Mouse (Mus musculus) frontal cortex, postnatal 36 days (tissue): ENCODE measurements around the gene Etv6.
"Not testable (repeated sequence)": the region's sequence is repeated elsewhere in the genome, so short reads cannot be mapped to it uniquely, and the experiment has no call there.

ENCODE experiments used
- DNase-seq, 2 experiments: peaks; one replicate each; pipeline ENCODE4 v3.0.0; 2022; ENCODE audit warnings: low spot score in 2 of 2

Gene Etv6

DNA sequence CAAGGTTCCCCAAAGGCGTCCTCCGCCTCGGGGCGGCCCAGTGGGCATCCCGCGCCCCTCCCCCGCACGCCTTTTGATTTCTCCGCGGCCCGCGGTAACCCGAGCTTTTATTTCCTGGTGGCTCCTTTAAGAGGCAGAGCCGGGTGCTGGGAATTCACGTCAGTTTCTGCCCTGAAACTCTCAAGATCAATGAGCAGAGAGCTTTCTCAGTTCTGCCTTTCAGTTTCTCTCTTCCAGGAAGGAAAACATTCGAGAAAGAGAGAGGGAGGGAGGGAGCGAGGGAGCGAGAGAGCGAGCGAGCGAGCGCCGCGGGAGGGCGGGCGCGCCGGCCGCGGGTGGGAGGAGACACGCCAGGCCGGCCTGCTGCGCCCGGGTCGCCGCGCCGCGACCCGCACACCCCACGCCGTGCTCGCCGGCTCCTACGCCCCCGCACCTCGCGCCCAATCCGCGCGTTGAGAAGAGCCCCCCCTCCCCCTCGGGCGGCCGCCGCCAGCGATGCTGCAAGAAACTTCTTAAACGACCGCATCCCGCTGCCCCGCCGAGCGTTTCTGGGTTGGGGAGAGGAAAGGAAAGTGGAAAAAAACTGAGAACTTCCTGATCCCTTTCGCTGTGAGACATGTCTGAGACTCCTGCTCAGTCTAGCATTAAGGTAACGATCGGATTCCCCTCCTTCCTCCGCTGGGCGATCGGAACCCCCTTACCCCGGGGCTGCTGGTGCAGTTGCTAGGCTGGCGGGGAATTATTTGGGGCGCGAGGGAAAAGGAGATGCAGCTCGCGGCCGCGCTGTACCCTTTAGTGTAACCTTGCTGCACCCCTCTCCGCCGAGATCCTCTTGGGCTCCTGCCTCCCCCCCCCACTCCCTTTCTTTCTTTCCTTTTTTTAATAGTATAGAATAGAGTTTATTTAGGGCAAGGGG lies at the start of gene Etv6:
TSS of gene Etv6 (plus strand) at position 211 of the 916 bp plus-strand sequence.
- peak; percentile 72 to 83 for DNase-seq

DNA sequence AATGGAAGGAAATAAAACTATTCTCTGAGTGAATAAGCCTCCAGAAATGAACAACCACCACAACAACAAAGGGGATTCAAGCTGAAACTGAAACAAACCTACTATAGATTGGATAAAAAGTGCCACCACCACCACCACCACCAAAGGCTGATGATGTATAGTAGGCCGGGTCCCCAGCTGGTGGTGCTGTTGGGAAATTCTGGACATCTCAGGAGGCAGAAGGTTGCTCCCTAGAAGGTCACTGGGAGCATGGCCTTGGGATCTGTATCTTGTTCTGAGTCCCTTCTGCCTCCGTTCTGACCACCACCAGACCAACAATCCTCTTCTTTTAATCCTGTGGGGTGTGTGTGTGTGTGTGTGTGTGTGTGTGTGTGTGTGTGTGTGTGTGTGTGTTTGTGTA lies 49.3 kb upstream of the Etv6 start:
- DNase-seq: no peak

DNA sequence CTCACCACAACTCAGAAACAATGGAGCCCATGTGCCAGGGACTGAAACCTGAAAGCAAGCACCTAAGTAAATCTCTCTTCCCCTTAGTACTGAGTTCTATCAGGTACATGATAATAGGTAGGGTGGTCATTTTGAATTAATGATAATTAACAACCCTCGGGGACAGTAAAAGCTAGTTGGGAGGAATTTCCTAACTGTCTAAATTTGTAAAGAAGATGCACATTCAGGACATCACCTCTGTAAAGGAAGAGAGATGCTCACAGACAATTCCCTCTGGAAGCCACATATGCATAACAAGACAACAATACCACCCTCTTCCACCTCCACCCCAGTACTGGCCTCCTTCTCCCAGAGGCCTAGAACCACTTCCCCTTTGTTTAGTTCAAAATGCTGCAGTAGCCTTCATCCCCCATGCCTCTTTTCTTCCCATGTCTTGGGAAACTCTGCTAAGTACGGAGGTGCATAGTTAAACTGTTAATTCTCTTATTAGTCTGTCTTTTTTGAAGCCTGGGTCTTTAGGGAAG lies 48.4 kb upstream of the Etv6 start:
- no peak for DNase-seq

DNA sequence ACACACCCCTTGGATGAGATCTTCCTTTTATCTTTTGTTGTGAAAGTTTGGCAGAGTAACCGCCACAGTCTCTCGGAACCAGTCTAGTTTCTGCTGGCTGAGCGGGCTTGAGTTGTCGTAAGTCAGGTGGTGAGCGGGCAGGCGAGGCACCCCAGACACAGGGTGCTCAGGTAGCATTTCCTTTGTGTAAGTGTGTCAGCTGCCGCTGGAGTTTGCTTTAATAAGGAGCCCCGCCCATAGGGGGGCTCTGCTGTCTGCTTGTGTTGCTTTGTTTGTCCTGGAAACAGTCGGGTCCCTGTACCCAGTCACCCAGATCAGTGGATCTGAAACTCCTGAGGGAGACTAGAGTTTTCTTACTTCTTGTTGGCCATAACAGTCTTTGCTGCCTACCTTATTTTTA lies 47.5 kb upstream of the Etv6 start:
- DNase-seq: no peak

DNA sequence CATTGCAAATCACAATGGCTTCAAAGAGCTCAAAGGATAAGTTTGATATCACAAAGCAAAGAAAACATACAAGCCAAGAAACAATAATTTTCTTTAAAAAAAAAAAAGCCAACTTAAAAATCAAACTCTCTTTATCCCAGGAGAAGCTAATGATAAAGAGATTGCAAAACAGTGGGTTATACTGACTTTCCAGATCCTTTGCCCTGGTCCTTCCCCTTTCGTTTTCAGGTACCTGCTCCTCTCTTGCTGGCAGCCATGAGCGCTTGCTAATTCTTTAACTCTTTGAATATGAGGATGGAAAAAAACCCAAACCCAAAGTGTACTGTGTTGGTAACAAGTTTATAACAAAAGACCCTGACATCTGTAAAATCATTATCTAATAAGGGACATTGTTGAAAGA lies 38.0 kb upstream of the Etv6 start:
- no peak for DNase-seq

DNA sequence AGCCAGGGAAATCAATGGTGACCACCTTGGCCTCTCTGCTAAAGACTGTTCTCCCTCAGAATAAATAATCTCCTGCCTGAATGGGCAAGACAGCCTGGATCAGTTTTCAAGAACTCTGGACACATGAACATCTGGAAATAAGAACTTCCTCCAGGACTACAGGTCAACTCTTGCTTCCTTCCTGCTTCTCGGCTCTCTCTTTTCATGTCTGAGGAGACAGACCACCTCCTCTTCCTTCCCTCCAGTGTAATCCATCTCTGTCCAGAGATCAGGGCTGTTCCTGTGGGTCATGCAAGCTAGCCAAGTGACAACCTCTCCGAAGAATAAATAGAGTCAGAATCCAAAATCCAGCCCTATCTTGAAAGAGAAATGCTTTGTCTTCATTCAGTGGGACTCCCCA lies 37.6 kb upstream of the Etv6 start:
- no peak for DNase-seq

DNA sequence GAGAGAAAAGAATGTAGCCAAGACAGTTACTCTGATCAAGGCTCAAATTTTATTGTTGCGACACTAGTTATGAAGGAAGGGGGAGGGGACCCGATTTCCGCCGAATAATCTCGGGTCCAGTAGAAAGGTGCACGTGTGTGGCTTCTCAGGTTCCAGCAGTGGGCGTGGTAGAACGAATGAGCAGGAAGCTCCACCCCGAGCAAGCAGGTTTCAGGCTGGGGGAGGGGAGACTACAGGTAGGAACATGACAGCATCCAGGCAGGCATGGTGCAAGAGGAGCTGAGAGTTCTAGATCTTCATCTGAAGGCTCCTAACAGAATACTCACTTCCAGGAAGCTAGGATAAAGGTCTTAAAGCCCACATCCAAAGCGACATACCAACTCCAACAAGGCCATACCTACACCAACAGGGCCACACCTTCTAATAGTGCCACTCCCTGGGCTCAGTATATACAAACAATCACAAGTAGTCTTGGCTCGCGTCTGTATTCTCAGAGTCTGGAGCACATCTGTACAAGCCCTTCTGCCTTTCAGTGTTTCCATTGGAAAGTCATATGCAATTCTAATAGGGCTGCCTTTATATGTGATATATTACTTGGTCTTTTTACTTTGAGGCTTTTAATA lies 20.9 kb upstream of the Etv6 start:
- not testable (repeated sequence) for DNase-seq

DNA sequence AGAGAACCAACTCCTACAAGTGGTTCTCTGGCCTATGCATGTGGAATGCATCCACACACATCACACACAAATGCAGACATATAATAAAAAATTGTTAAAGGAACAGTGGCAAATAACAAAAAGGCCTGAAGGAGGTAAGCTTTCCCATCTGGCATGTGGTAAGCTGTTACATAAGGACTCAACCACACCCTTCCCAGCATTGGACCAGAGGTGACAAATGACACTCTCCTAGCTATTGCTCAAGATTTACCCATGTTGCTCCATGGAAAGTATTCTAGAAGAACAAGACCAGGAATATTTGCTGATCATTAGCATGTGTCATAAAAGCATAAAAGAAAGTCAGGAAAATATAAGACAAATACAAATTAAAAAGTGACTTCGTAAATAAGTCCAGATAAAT lies 16.7 kb upstream of the Etv6 start:
- no peak for DNase-seq

DNA sequence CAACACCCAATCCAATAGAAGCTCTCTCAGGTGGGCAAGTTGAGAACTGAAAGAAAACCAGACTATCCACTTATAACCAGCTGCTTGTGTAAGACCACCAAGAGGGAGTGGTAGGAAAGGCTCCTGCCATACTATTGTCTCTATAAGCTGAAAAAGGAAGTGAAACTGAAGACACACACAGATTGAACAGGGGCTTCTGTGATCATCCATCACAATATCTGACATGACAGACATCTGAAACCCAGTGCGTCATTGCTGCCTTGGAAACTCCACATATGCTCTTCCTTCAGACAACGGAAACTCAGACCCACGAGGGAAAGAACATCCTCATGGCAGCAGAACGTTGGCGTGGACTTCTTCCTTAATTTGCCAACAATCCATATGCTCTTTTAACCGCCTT lies 14.7 kb upstream of the Etv6 start:
- no peak for DNase-seq

DNA sequence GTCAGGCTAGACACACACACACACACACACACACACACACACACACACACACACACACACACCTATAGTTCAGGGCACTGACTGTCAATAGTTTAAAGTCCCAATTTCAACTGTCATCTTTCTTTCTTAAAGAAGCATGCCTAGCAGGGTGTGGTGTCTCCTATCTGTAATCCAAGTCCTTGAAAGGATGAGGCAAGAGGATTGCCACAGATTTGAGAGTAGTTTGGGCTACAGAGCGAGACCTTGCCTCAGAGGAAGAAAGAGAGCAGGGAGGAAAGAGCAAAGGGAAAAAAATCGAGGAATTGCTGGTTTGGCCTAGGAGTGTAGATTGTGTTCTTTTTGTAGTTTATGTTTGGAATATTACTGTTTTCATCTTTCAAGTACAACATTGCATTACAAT lies 9.2 kb upstream of the Etv6 start:
- DNase-seq: no peak

DNA sequence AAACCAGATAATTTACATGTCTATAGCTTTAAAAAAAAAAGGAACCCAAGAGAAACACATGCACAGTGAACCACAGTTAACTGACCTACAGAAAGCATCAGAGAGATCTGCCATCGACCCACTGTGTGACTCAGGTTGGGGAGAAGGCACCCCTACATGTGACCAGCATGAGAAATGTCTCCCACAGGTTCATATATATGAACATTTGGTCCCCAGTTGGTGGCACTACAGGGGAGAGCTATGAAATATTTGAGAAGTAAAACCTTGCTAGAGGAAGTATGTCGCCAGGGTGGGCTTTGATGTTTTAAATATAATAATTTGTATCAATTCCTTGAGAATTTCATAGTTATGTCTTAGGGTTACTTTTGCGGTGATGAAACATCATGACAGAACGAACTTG lies 8.5 kb upstream of the Etv6 start:
- DNase-seq: no peak

DNA sequence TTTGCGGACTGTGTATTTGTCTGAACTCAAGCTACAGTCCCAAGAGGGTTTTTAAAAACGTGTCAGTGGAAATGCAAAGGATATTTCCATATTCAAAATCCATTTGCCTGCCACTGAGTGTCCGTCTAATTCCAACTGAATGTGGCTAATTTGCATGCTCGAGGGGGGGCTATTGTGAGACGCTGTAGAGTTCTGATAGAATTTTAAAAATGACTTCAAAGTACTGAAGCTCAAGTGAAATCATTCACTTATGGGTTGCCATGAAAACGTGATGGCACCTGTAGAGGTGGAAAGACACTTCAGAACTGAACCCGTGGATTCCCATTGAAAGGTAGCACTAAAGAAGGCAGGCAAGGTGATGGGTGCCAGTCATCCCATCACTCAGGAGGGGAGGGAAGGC lies 3.0 kb upstream of the Etv6 start:
- DNase-seq: no peak

DNA sequence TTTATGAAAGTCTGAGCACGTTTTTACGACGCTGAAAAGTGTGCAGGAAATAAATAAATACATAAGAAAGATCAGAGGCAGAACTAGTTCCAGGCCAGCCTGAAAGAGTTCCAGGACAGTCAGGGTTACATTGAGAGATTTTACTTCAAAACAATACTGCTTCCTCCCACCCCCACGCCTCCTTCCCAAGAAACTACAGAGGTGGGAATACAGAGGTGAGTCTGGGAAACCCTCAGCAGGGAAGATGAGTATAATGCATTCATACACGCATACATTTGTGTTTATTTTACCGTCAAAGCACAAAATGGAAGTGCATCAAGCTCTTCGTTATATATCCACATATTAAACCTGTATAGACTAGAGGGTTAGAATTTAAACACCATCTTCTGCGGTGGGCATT lies 1.1 kb upstream of the Etv6 start:
- DNase-seq: peak in 1 of 2 experiments; percentile 31

DNA sequence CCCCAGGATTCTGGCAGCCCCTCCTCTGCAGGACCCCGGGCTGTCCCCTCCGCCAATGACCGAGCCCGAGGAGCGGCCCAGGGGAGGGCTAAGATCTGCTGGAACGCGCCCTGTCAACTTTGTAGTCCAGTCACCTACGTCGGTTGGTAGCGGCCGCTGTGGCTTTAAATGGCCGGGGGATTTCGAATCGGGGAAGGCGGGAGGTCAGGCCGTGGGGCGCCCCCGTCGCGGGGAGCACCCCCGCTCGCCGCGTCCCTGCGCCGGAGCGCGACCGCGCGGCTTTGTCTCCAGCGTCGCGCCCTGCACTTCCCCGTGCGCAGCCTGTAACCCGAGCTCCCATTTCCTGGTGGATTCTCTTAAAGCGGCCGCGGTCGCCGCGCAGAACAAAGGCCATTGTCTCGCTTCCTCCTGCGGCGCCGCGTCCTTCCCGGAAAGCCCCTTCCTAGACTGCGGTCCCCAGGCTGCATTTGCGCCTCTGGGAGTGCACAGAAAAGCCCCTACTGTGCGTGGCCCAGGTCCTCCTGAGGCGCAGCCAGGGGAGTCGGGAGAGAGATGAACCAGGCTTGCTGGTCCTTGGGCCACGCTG lies 503 bp upstream of the Etv6 start:
- peak; percentile 76 to 77 for DNase-seq

DNA sequence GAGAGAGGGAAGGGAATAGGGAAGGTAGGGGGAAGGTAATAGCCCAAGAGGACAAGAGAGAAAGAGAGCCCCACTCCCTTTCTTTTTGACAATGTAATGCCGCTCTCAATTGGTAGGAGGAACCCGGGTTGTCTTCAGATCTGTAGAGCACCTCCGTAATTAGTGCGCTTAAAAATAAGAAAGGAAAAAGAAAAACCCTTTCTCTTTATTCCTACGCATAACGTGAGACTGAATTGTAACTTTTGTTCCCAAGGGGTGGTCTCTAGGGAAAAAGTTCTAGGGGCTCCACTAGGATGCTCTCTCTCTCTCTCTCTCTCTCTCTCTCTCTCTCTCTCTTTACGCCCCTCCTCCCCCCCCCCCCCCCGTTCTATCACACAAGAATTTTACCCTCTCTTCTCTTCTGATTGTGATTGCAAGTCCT lies 1.0 kb downstream of the Etv6 start:
- DNase-seq: no peak

DNA sequence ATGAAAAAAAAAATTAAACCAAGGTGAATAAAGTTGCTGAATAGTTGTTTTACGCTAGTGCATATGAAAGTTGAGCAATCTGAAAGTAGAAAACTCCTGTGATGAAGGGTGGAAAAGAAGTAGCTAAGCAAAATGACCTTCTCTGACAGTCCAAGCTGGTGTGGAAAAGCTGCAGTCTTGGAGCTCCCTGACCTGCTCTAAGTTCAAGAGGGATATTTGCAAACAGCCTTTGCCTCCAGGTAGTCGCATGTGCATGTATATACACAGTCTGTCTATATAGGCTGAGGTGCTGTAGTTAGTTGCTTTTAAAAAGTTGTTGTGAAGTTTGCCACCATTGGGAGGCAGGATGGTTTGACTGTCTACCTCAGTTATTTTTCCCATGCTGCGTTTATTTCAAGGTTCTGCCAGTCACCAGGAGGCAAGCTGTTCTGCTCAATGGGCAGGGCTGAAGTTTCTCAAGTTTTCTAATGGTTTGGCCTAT lies 1.5 kb downstream of the Etv6 start:
- DNase-seq: no peak

DNA sequence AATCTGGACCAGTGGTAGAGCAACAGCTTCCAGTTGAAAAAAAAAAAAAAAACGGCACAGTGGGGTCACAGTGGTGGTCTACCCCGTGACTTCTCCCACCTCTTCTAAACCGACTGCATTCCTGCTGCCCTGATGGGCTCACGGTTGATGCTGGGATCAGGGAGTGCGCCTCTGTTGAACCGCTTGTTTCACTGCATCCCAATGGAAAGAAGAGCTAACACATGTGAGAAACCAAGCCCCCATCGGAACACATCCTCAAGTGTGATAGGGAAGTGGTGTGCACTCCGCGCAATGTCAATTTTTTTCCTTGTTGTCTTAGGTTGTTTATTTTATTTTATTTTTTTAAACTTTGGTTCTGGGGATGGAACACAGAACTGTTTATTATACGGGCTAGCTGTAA lies 2.5 kb downstream of the Etv6 start:
- DNase-seq: no peak

DNA sequence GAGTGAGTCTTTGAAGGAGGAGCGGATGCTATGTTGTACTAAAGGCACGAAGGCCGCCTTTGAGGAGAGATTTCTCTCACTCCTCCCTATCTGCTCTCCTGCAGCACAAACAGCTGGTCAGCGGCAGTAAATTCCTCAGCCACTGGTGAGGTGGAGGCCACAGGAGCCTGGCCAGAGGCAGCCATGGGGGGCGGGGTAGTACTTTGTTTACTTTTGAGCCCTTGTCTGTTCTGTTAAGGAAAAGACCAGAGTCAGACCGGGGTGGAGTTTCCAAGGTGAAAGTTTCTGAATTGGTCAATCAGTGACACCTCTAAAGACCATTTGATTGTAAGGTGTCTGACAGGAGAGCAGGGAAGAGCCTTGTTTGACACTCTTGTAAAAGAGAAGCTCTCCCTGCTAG lies 3.4 kb downstream of the Etv6 start:
- no peak for DNase-seq

DNA sequence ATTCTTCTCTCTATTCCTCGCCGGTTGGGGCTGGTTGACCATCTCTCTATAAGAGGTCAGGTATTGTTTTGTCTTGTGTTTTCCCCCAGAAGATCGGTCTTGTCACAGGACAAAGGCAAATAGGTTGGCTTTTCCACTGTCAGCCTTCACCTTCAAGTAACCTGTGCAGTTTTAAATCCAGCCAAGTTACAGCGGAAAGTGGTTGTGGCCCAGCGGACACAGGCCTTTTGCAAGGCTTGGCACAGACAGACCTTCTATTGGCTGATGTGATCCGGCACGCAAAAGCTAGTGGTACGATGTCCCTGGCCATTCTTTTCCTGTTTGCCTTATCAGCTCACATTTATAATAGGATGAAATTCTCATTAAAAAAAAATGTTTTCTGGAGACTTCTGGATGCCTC lies 3.9 kb downstream of the Etv6 start:
- DNase-seq: no peak

DNA sequence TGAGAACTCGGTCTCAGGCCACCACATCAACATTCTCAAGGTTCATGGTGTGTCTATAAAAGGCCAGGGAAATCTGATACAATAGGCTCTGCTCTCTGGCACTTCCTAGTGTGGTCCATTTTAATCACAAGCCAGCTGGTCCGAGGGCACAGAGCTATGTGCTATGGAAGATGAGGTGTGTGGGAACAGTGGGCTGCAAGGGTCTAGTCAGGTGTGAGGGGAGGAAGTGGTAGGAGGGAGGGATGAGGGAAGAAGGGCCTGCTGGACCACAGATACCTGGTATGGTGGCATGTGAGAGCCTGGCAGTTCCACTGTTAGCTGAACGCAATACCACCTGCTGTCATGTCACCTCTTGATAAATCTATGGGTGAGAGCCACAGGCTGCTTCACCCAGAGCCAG lies 4.8 kb downstream of the Etv6 start:
- DNase-seq: no peak

DNA sequence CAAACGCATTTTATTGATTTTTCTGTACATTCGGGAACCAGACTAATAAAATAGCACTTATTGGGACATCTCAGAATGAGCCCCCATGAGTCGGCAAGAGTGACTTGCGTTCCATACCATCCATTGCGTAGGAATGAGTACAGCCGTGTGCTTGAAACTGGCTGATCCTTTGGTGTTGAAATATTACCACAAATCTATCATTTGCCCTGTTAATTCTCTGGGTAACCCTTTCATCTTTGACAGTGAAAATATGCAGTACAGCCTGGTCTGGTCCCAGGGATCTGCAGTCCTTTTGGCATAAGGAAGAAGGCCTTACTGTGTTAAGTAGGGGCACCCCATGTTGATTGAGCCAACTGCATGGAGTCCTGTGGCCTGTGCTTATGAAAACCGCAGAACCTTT lies 5.8 kb downstream of the Etv6 start:
- DNase-seq: no peak

DNA sequence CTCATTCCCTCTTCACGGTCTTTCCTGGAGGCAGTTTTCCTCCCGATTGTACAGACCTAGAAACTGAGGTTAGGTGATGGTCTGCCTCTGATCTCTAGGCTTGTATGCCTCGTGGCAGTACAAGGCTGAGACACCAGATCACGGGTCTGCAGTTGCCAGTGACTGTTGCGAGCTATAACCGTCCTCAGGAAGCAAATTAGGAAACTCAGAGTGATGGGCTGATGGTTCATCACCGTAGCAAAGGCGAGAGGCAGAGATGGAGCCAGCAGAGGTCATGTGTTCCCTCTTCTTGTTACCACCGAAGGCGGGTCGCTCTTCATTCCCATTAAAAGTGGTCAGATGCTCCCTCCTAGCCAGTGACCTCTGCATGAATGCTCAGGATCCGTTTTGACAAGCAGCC lies 6.4 kb downstream of the Etv6 start:
- no peak for DNase-seq

DNA sequence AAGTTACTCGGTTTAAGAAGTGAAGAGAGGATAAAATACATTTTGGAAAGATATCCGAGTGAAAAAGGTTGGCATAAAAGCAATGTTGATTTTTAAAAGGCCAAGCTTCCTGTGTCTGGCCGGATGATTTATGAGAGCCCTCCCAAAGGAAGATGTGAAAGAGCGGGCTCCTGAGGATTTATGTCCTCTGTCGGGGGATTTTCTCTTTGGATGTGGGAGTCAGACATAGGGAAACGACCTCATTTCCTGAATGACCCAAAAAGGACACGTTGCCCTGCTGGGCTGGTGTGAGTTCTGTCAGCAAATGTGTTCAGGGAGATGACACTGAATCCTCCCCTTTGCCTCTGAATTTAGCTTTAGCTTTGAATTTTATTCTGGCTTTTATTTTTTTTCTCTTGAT lies 8.0 kb downstream of the Etv6 start:
- no peak for DNase-seq
